Mouse (Mus musculus) myocyte (in vitro differentiated cells): ENCODE results near the gene Sema3b. TPM values are rescaled to one million over a fixed set of nuclear protein-coding genes. Genes with fewer than 3 reads are reported as not detected.
A peak's percentile ranks its signal among the peaks of the same experiment; 100 is the strongest.

Source experiments
- H3K27me3 ChIP-seq: one replicate; pipeline ENCODE4 v1.6.1; 2011; ENCODE audit not compliant: control insufficient read depth, insufficient read depth, insufficient read length
- H3K36me3 ChIP-seq: one replicate; pipeline ENCODE4 v1.6.1; 2011; ENCODE audit not compliant: control insufficient read depth, insufficient read depth
- H3K4me2 ChIP-seq: one replicate; pipeline ENCODE4 v1.6.1; 2011; ENCODE audit warnings: low read depth, control low read depth
- H3K4me3 ChIP-seq: one replicate; pipeline ENCODE4 v1.5.1; 2011; ENCODE audit warnings: mild to moderate bottlenecking, control low read depth, moderate library complexity
- H3K79me2 ChIP-seq: one replicate; pipeline ENCODE4 v1.6.1; 2011; ENCODE audit not compliant: control insufficient read depth, insufficient read depth
- H3ac ChIP-seq: one replicate; pipeline ENCODE4 v1.6.1; 2011; ENCODE audit not compliant: control insufficient read depth, insufficient read length
- CEBPB ChIP-seq: IDR thresholded peaks from 2 replicates; pipeline ENCODE4 v1.6.1; 2011; ENCODE audit warnings: mild to moderate bottlenecking, moderate library complexity; ENCODE audit not compliant: poor library complexity, insufficient read depth, severe bottlenecking
- E2F4 ChIP-seq: IDR thresholded peaks from one replicate; pipeline ENCODE4 v1.6.1; 2011; ENCODE audit warnings: mild to moderate bottlenecking, control low read depth, moderate library complexity; ENCODE audit not compliant: insufficient read depth
- MAX ChIP-seq: IDR thresholded peaks from one replicate; pipeline ENCODE4 v1.6.1; 2011; ENCODE audit warnings: low read depth, mild to moderate bottlenecking, control low read depth
- MYOD1 ChIP-seq, 3 experiments: IDR thresholded peaks; one replicate each; pipeline ENCODE4 v1.6.1; 2011; ENCODE audit warnings: control low read depth in 2 of 3, low read depth in 2 of 3, mild to moderate bottlenecking in 2 of 3, moderate library complexity in 1 of 3; ENCODE audit not compliant: insufficient read length in 2 of 3, control insufficient read depth in 1 of 3
- MYOG ChIP-seq, 3 experiments: IDR thresholded peaks; one replicate each; pipeline ENCODE4 v1.6.1; 2011; ENCODE audit warnings: control low read depth in 2 of 3, low read depth in 2 of 3, mild to moderate bottlenecking in 2 of 3; ENCODE audit not compliant: insufficient read length in 2 of 3, control insufficient read depth in 1 of 3, insufficient read depth in 1 of 3
- POLR2A ChIP-seq: IDR thresholded peaks from one replicate; pipeline ENCODE4 v1.6.1; 2011; ENCODE audit warnings: low read depth, mild to moderate bottlenecking, control low read depth, moderate library complexity; ENCODE audit not compliant: insufficient read length
- POLR2AphosphoS2 ChIP-seq: IDR thresholded peaks from one replicate; pipeline ENCODE4 v1.6.1; 2011; ENCODE audit warnings: low read depth, control low read depth; ENCODE audit not compliant: insufficient read length
- REST ChIP-seq: IDR thresholded peaks from one replicate; pipeline ENCODE4 v1.6.1; 2011; ENCODE audit warnings: mild to moderate bottlenecking, control low read depth, moderate library complexity; ENCODE audit not compliant: insufficient read depth, insufficient read length
- SRF ChIP-seq: IDR thresholded peaks from one replicate; pipeline ENCODE4 v1.6.1; 2011; ENCODE audit warnings: low read depth; ENCODE audit not compliant: control insufficient read depth, insufficient read length
- TCF12 ChIP-seq: IDR thresholded peaks from one replicate; pipeline ENCODE4 v1.6.1; 2011; ENCODE audit warnings: mild to moderate bottlenecking, control low read depth; ENCODE audit not compliant: poor library complexity, insufficient read depth, severe bottlenecking
- TCF3 ChIP-seq: IDR thresholded peaks from one replicate; pipeline ENCODE4 v1.6.1; 2011; ENCODE audit warnings: low read depth, control low read depth; ENCODE audit not compliant: insufficient read length
- USF1 ChIP-seq: IDR thresholded peaks from one replicate; pipeline ENCODE4 v1.6.1; 2011; ENCODE audit warnings: low read depth, mild to moderate bottlenecking, control low read depth, moderate library complexity
- polyA plus RNA-seq: library from polyadenylated mRNA; unstranded; fragments of >200 nt; fragmentation: generic; extraction: Trizol; gene quantifications from one replicate; pipeline ENCODE4 v1.2.1, GENCODE M21; 2012; ENCODE audit warnings: missing spikeins

Sema3b gene
- polyA plus RNA-seq, 1 experiment: 59.9 TPM

DNA sequence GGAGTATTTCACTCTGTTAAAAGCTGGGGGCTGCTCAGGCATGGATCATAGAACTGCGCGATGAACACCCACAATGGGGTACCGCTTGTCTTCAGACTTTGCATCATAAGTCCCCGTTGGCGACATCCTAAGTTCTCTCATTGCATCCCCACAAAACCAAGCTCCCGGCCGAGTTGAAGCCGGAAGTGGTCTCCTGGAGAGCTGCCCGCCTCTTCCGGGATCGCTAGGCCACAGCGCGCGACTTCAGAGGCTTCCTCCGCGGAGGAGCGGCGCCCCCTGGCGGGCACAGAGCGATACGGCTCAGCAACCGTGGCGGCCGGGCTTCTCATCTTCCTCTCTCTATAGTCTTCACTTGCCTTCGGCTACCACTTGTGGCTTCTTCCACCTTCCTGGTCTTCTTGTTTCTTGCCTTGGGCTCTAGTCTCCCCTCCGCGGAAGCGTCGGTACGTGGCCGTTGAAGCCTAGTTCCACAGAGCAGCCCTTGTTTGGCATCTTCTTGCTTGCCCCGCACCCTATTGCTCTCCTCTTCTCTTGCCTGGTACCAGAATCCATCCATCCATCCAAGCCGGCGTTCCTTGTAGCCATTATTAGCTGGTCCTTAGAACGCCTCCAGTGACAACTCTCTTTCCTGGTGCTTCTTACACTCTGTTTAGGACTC, 35.6 kb upstream of the Sema3b start:
- no peaks in the 10 kb centered on the region for H3K27me3 ChIP-seq
- H3K36me3 ChIP-seq: no peaks in the 10 kb centered on the region
- H3K4me3 ChIP-seq: peak overlapping the region; percentile 26
- H3K4me2 ChIP-seq: peak overlapping the region; percentile 96
- H3ac ChIP-seq: no peak overlapping the region
- H3K79me2 ChIP-seq: no peaks in the 10 kb centered on the region
- no peak for TF ChIP-seq REST
- no peak for TF ChIP-seq SRF
- peak; percentile 52 for TF ChIP-seq E2F4
- no peak for TF ChIP-seq TCF12
- no peak for TF ChIP-seq USF1
- no peak for TF ChIP-seq MYOG (IDR thresholded peaks at IDR 0.05; ENCODE audit: control insufficient read depth in 1 of 3, insufficient read depth in 1 of 3, insufficient read length in 2 of 3, low read depth in 2 of 3)
- peak; percentile 23 for TF ChIP-seq POLR2A
- peak; percentile 53 for TF ChIP-seq POLR2AphosphoS2
- no peak for TF ChIP-seq TCF3
- TF ChIP-seq CEBPB: no peak
- TF ChIP-seq MYOD1 (IDR thresholded peaks at IDR 0.05; ENCODE audit: control insufficient read depth in 1 of 3, insufficient read length in 2 of 3, low read depth in 2 of 3): no peak
- TF ChIP-seq MAX: no peak

GRCm38 (mm10) chr9:107643544-107644214, 34.6 kb upstream of the Sema3b start:
- no peaks in the 10 kb centered on the region for H3K79me2 ChIP-seq
- peak overlapping the region; percentile 26 for H3K4me3 ChIP-seq
- H3ac ChIP-seq: no peak overlapping the region
- no peaks in the 10 kb centered on the region for H3K27me3 ChIP-seq
- TF ChIP-seq REST (no peak), MYOD1 (IDR thresholded peaks at IDR 0.05; ENCODE audit: control insufficient read depth in 1 of 3, insufficient read length in 2 of 3, low read depth in 2 of 3) (no peak), E2F4 (no peak), CEBPB (no peak), TCF12 (no peak), MAX (no peak)
- no peaks in the 10 kb centered on the region for H3K36me3 ChIP-seq
- H3K4me2 ChIP-seq: peak overlapping the region; percentile 96

- H3K36me3 ChIP-seq: no peaks in the 10 kb centered on the region
- H3ac ChIP-seq: no peak overlapping the region
- TF ChIP-seq MAX: no peak
- TF ChIP-seq POLR2AphosphoS2: no peak
- no peak for TF ChIP-seq E2F4
- no peak for TF ChIP-seq POLR2A
- TF ChIP-seq CEBPB: no peak
- no peak for TF ChIP-seq MYOD1 (IDR thresholded peaks at IDR 0.05; ENCODE audit: control insufficient read depth in 1 of 3, insufficient read length in 2 of 3, low read depth in 2 of 3)
- TF ChIP-seq USF1: no peak
- no peak for TF ChIP-seq MYOG (IDR thresholded peaks at IDR 0.05; ENCODE audit: control insufficient read depth in 1 of 3, insufficient read depth in 1 of 3, insufficient read length in 2 of 3, low read depth in 2 of 3)
- TF ChIP-seq TCF12: no peak
- no peak for TF ChIP-seq REST
- TF ChIP-seq TCF3: no peak
- TF ChIP-seq SRF: no peak
- H3K27me3 ChIP-seq: no peaks in the 10 kb centered on the region
- no peak overlapping the region for H3K4me3 ChIP-seq
- H3K4me2 ChIP-seq: no peak overlapping the region
- H3K79me2 ChIP-seq: no peaks in the 10 kb centered on the region
Observed at GRCm38 (mm10) chr9:107641666-107642065, 32.6 kb upstream of the Sema3b start.

DNA sequence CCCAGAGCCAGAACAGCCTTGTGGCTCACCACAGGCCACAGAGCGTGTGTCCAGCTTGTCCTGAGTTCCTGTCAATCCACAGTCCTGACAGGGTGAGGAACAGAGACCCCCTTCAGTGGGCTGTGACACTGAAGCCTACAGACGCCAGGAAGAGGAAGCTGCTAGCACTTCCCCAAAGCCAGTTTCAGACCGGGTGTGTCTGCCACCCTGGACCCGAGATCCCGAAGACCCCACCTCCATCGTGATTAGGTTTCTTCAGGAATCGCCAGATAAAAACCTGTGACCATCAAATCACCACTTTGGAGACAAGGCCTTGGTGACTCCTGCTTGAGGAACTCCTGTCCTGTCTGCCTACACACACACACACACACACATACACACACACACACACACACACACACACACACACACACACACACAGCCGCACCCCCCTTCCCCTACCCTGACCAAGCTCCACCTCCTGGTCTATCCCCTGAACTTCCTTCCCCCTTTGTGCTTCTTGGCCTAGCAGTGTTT, 31.3 kb upstream of the Sema3b start:
- Histone ChIP-seq H3K4me3 (no peak overlapping the region), H3K79me2 (no peaks in the 10 kb centered on the region), H3K27me3 (no peaks in the 10 kb centered on the region), H3ac (no peak overlapping the region), H3K4me2 (no peak overlapping the region), H3K36me3 (no peaks in the 10 kb centered on the region)
- TF ChIP-seq MYOG (IDR thresholded peaks at IDR 0.05; ENCODE audit: control insufficient read depth in 1 of 3, insufficient read depth in 1 of 3, insufficient read length in 2 of 3, low read depth in 2 of 3): peak in 1 of 3 experiments; percentile 33
- no peak for TF ChIP-seq MAX
- TF ChIP-seq REST: no peak
- no peak for TF ChIP-seq CEBPB

DNA sequence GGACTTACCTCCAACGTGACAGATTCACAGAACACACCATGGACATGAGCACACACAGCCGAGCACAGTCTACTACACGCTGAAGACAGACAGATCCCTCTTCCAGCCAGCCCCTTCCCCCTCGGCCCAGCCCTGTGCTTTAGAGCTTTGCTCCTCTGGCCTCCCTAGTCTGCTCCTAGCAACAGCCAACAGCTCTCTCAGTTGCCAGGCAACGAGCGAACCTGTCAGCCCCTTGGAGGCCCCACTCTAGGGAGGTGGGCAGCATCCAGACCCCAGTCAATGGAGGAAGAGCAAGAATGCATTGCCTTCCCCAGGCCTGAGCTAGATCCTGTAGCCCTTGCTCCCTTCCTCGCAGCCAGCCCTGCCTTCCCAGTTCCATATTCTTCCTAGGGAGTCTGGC, 28.0 kb upstream of the Sema3b start:
- H3K27me3 ChIP-seq: no peaks in the 10 kb centered on the region
- H3K79me2 ChIP-seq: peaks cover 29% of the 10 kb centered on the region
- no peak overlapping the region for H3ac ChIP-seq
- H3K4me3 ChIP-seq: no peak overlapping the region
- H3K36me3 ChIP-seq: no peaks in the 10 kb centered on the region
- TF ChIP-seq POLR2AphosphoS2 (no peak), E2F4 (no peak), TCF3 (no peak), USF1 (no peak), REST (no peak), MAX (no peak), POLR2A (no peak), MYOG (IDR thresholded peaks at IDR 0.05; ENCODE audit: control insufficient read depth in 1 of 3, insufficient read depth in 1 of 3, insufficient read length in 2 of 3, low read depth in 2 of 3) (no peak), SRF (no peak), TCF12 (no peak), CEBPB (no peak), MYOD1 (IDR thresholded peaks at IDR 0.05; ENCODE audit: control insufficient read depth in 1 of 3, insufficient read length in 2 of 3, low read depth in 2 of 3) (no peak)
- H3K4me2 ChIP-seq: no peak overlapping the region
